Mouse (Mus musculus) CH12F3 (cell line): Measurements from ENCODE around the gene Lasp1.

Experiments used
- in situ Hi-C: fragments of 300-500 bp; cut with MboI; formaldehyde crosslinking; loops from 2 replicates; pipeline ENCODE4 v1.14.3; 2020; ENCODE audit warnings: low sequenced_read_pairs

The Lasp1 gene

GRCm38 (mm10) chr11:97798782-97799145 is at the start of gene Lasp1:
Gene Lasp1 (plus strand): TSS chr11:97799000.
- in situ Hi-C loops: loop anchor here (10.0 kb wide), 2 partner anchors 76 to 186 kb away; partner anchors contain the start of gene Plxdc1

- in situ Hi-C loops: no loop called here
Measured at GRCm38 (mm10) chr11:97753277-97753676, 45.5 kb upstream of the Lasp1 start.

- in situ Hi-C loops: no loop called here
Measured at GRCm38 (mm10) chr11:97758125-97758524, 40.7 kb upstream of the Lasp1 start.

- in situ Hi-C loops: no loop called here
Measured at GRCm38 (mm10) chr11:97758942-97759341, 39.9 kb upstream of the Lasp1 start.

- in situ Hi-C loops: no loop called here
Measured at GRCm38 (mm10) chr11:97761638-97762037, 37.2 kb upstream of the Lasp1 start.

- in situ Hi-C loops: no loop called here
Measured at GRCm38 (mm10) chr11:97766154-97766881, 32.5 kb upstream of the Lasp1 start, which contains the start of gene Cwc25. Gene Cwc25 (minus strand): TSS chr11:97766556.

- in situ Hi-C loops: no loop called here
Measured at GRCm38 (mm10) chr11:97769704-97770103, 29.1 kb upstream of the Lasp1 start.

GRCm38 (mm10) chr11:97771410-97771809 is 27.4 kb upstream of the Lasp1 start:
- in situ Hi-C loops: no loop called here

GRCm38 (mm10) chr11:97775186-97775585 is 23.6 kb upstream of the Lasp1 start:
- in situ Hi-C loops: no loop called here

- in situ Hi-C loops: no loop called here
Measured at GRCm38 (mm10) chr11:97775808-97776496, 22.8 kb upstream of the Lasp1 start, which contains the start of gene 1700001P01Rik. Gene 1700001P01Rik (minus strand): TSS chr11:97775918.

- in situ Hi-C loops: no loop called here
Measured at GRCm38 (mm10) chr11:97776497-97777128, 22.2 kb upstream of the Lasp1 start.

GRCm38 (mm10) chr11:97777129-97777529 is 21.7 kb upstream of the Lasp1 start:
- in situ Hi-C loops: no loop called here

- in situ Hi-C loops: no loop called here
Measured at GRCm38 (mm10) chr11:97778918-97779317, 19.9 kb upstream of the Lasp1 start.

- in situ Hi-C loops: no loop called here
Measured at GRCm38 (mm10) chr11:97779968-97780701, 18.7 kb upstream of the Lasp1 start.

- in situ Hi-C loops: no loop called here
Measured at GRCm38 (mm10) chr11:97781478-97781831, 17.3 kb upstream of the Lasp1 start.

- in situ Hi-C loops: no loop called here
Measured at GRCm38 (mm10) chr11:97781832-97782563, 16.8 kb upstream of the Lasp1 start, which contains the start of gene Rpl23. Gene Rpl23 (minus strand): TSS chr11:97782437.

- in situ Hi-C loops: no loop called here
Measured at GRCm38 (mm10) chr11:97782564-97782895, 16.3 kb upstream of the Lasp1 start.

- in situ Hi-C loops: no loop called here
Measured at GRCm38 (mm10) chr11:97787961-97788360, 10.8 kb upstream of the Lasp1 start.

- in situ Hi-C loops: loop anchor here (10.0 kb wide), 2 partner anchors 85 to 195 kb away; partner anchors contain the start of gene Plxdc1
Measured at GRCm38 (mm10) chr11:97789727-97790126, 9.1 kb upstream of the Lasp1 start.

- in situ Hi-C loops: loop anchor here (10.0 kb wide), 2 partner anchors 84 to 194 kb away; partner anchors contain the start of gene Plxdc1
Measured at GRCm38 (mm10) chr11:97790778-97791438, 7.9 kb upstream of the Lasp1 start.
